Comparison of ENCODE assay signal across 11 mouse cellular contexts in the genomic region with DNA sequence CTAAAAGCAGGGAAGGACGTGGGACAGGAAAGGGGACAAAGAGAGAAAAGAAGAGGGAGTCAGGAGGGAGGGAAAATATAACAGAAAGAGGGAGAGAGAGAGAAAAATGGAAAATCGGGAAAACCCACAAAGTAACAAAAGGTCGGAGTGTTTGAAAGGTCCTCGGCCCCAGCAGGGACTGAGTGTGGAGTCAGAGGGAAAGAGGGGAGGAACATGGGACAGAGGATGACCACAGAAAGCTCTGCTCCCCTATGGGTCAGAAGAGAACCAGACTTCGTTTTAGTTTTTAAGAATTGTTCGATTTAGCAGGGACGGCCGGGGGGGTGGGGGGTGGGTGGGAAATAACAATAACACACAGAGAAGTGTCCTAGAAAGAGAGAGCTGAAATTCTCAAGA.
DNase-seq lines count a peak whose midpoint lies in the region; ATAC-seq and TF ChIP-seq lines count a peak whose summit lies in the region.
"Had no signal": no experiment of that assay in that cellular context is flagged by ENCODE, and none has a peak within 500 bp of the region (broad histone marks: within the 10 kb centered on the region; RNA-seq: fewer than 3 reads in every experiment).

No protein-coding gene starts in this region.

- 64% methylated on average over 8 of the region's 8 CpGs for WGBS in heart, embryonic 12.5 days
- 64% methylated on average over 8 of the region's 8 CpGs for WGBS in heart, adult 2 months
- WGBS in embryonic facial prominence, embryonic 14.5 days, result 53% methylated on average over 8 of the region's 8 CpGs
- 31% methylated on average over 8 of the region's 8 CpGs for WGBS in hindbrain, embryonic 12.5 days
- WGBS in midbrain, embryonic 14.5 days, result 11% methylated on average over 8 of the region's 8 CpGs
- WGBS in stomach, postnatal 0 days, result 64% methylated on average over 8 of the region's 8 CpGs

- H3K4me3 ChIP-seq in heart, embryonic 12.5 days, result no peak overlapping the region
- no peak overlapping the region for H3K4me3 ChIP-seq in heart, adult 2 months
- H3K4me3 ChIP-seq in embryonic facial prominence, embryonic 14.5 days (ENCODE audit: low read depth, low read length), result no peak overlapping the region
- no peak overlapping the region for H3K4me3 ChIP-seq in hindbrain, embryonic 12.5 days
- no peak overlapping the region for H3K4me3 ChIP-seq in midbrain, embryonic 14.5 days (replicated peaks; ENCODE audit: low read depth, low read length)
- H3K4me3 ChIP-seq in stomach, postnatal 0 days (ENCODE audit: low read depth, low read length), result no peak overlapping the region

- H3K9me3 ChIP-seq in heart, embryonic 12.5 days (replicated peaks), result no peaks in the 10 kb centered on the region
- H3K9me3 ChIP-seq in embryonic facial prominence, embryonic 14.5 days (ENCODE audit: control insufficient read depth, low read length), result no peaks in the 10 kb centered on the region
- H3K9me3 ChIP-seq in hindbrain, embryonic 12.5 days (replicated peaks), result no peaks in the 10 kb centered on the region
- no peaks in the 10 kb centered on the region for H3K9me3 ChIP-seq in midbrain, embryonic 14.5 days (ENCODE audit: control insufficient read depth, low read length)
- H3K9me3 ChIP-seq in stomach, postnatal 0 days (ENCODE audit: control insufficient read depth, low read length), result no peaks in the 10 kb centered on the region

- H3K36me3 ChIP-seq in heart, embryonic 12.5 days, result no peaks in the 10 kb centered on the region
- H3K36me3 ChIP-seq in heart, adult 2 months (ENCODE audit: control insufficient read depth, insufficient read depth, low read length), result no peaks in the 10 kb centered on the region
- H3K36me3 ChIP-seq in embryonic facial prominence, embryonic 14.5 days (ENCODE audit: control insufficient read depth, insufficient read depth, low read length), result no peaks in the 10 kb centered on the region
- no peaks in the 10 kb centered on the region for H3K36me3 ChIP-seq in hindbrain, embryonic 12.5 days
- H3K36me3 ChIP-seq in midbrain, embryonic 14.5 days (ENCODE audit: control insufficient read depth, insufficient read depth, low read length), result no peaks in the 10 kb centered on the region
- H3K36me3 ChIP-seq in stomach, postnatal 0 days (ENCODE audit: control insufficient read depth, insufficient read depth, low read length), result no peaks in the 10 kb centered on the region

- no peak for TF ChIP-seq CTCF in heart, adult 2 months (IDR thresholded peaks at IDR 0.05)
- no peak for TF ChIP-seq CTCF in stomach, postnatal 0 days (IDR thresholded peaks at IDR 0.05; ENCODE audit: low read depth)

- no peak overlapping the region for H3K27ac ChIP-seq in heart, embryonic 12.5 days (ENCODE audit: poor library complexity, severe bottlenecking)
- no peak overlapping the region for H3K27ac ChIP-seq in heart, adult 2 months
- no peak overlapping the region for H3K27ac ChIP-seq in embryonic facial prominence, embryonic 14.5 days (replicated peaks; ENCODE audit: low read depth, low read length)
- peak overlapping the region; percentile 52; the same call in 1 of the 2 replicates for H3K27ac ChIP-seq in hindbrain, embryonic 12.5 days
- H3K27ac ChIP-seq in midbrain, embryonic 14.5 days (replicated peaks; ENCODE audit: low read depth, low read length), result peak overlapping the region; percentile 63; the same call in 1 of the 2 replicates
- no peak overlapping the region for H3K27ac ChIP-seq in stomach, postnatal 0 days (replicated peaks)

- H3K4me1 ChIP-seq in heart, embryonic 12.5 days (replicated peaks), result no peaks in the 10 kb centered on the region; the same call in 1 of the 2 replicates
- H3K4me1 ChIP-seq in heart, adult 2 months (ENCODE audit: control insufficient read depth, insufficient read depth, low read length), result no peaks in the 10 kb centered on the region
- peaks cover 12% of the 10 kb centered on the region; the same call in 1 of the 2 replicates for H3K4me1 ChIP-seq in embryonic facial prominence, embryonic 14.5 days (ENCODE audit: control insufficient read depth, insufficient read depth, low read length)
- peaks cover 11% of the 10 kb centered on the region for H3K4me1 ChIP-seq in hindbrain, embryonic 12.5 days
- H3K4me1 ChIP-seq in midbrain, embryonic 14.5 days (ENCODE audit: control insufficient read depth, insufficient read depth, low read length), result peaks cover 10% of the 10 kb centered on the region
- no peaks in the 10 kb centered on the region for H3K4me1 ChIP-seq in stomach, postnatal 0 days (replicated peaks; ENCODE audit: control insufficient read depth, insufficient read depth)

- DNase-seq in heart, adult 2 months, result no peak
- no peak for DNase-seq in embryonic facial prominence, embryonic 14.5 days (ENCODE audit: low spot score)
- no peak for DNase-seq in midbrain, embryonic 14.5 days
- DNase-seq in embryo, embryonic 11 days, result no peak
- DNase-seq in adrenal gland, postnatal 14 days, result no peak
- DNase-seq in stomach, postnatal 0 days (ENCODE audit: low spot score), result no peak
- DNase-seq: gastrocnemius, postnatal 10 days; lung, postnatal 14 days; thymus, postnatal 36 days had no signal

- intact Hi-C loops in heart, adult 2 months (cut with DNase I), result no loop called here

- no peaks in the 10 kb centered on the region for H3K79me2 ChIP-seq in heart, adult 2 months (replicated peaks; ENCODE audit: control insufficient read depth, insufficient read depth, low read length)

- ATAC-seq in heart, embryonic 12.5 days (ENCODE audit: insufficient number of reproducible peaks, low FRiP score), result no peak
- ATAC-seq in embryonic facial prominence, embryonic 14.5 days (ENCODE audit: low read depth), result no peak
- ATAC-seq in hindbrain, embryonic 12.5 days (ENCODE audit: low FRiP score), result peak; percentile 44
- ATAC-seq in midbrain, embryonic 14.5 days (ENCODE audit: low FRiP score, low TSS enrichment), result no peak
- ATAC-seq in stomach, postnatal 0 days (ENCODE audit: low FRiP score, low TSS enrichment), result no peak

- H3K4me2 ChIP-seq in heart, embryonic 12.5 days, result peak overlapping the region; percentile 57
- H3K4me2 ChIP-seq in embryonic facial prominence, embryonic 14.5 days (ENCODE audit: low read depth, low read length), result peak overlapping the region; percentile 51
- H3K4me2 ChIP-seq in hindbrain, embryonic 12.5 days (replicated peaks), result peak overlapping the region; percentile 50
- H3K4me2 ChIP-seq in midbrain, embryonic 14.5 days (ENCODE audit: low read length), result peak overlapping the region; percentile 62
- H3K4me2 ChIP-seq in stomach, postnatal 0 days (replicated peaks; ENCODE audit: low read depth), result no peak overlapping the region

- no peak overlapping the region for H3K9ac ChIP-seq in heart, embryonic 12.5 days
- no peak overlapping the region for H3K9ac ChIP-seq in heart, adult 2 months (ENCODE audit: low read depth, low read length)
- H3K9ac ChIP-seq in embryonic facial prominence, embryonic 14.5 days (ENCODE audit: low read depth, low read length), result peak overlapping the region; percentile 42; the same call in 1 of the 2 replicates
- H3K9ac ChIP-seq in hindbrain, embryonic 12.5 days, result no peak overlapping the region
- H3K9ac ChIP-seq in midbrain, embryonic 14.5 days (replicated peaks; ENCODE audit: low read length), result no peak overlapping the region
- H3K9ac ChIP-seq in stomach, postnatal 0 days (ENCODE audit: low read length), result no peak overlapping the region

- no peaks in the 10 kb centered on the region for H3K27me3 ChIP-seq in heart, embryonic 12.5 days (replicated peaks)
- no peaks in the 10 kb centered on the region for H3K27me3 ChIP-seq in heart, adult 2 months (ENCODE audit: control insufficient read depth, insufficient read depth, low read length)
- no peaks in the 10 kb centered on the region for H3K27me3 ChIP-seq in embryonic facial prominence, embryonic 14.5 days (replicated peaks; ENCODE audit: control insufficient read depth, insufficient read depth, low read length)
- no peaks in the 10 kb centered on the region; the same call in 1 of the 2 replicates for H3K27me3 ChIP-seq in hindbrain, embryonic 12.5 days
- no peaks in the 10 kb centered on the region for H3K27me3 ChIP-seq in midbrain, embryonic 14.5 days (ENCODE audit: control insufficient read depth, insufficient read depth, low read length)
- H3K27me3 ChIP-seq in stomach, postnatal 0 days (ENCODE audit: control insufficient read depth, insufficient read depth, low read length), result no peaks in the 10 kb centered on the region

- no peak for TF ChIP-seq EP300 in heart, adult 2 months (IDR thresholded peaks at IDR 0.05; ENCODE audit: insufficient read depth, low read depth, low read length)
- TF ChIP-seq EP300 in stomach, postnatal 0 days (optimal IDR thresholded peaks at IDR 0.05), result no peak

- no peak for TF ChIP-seq POLR2A in heart, adult 2 months (IDR thresholded peaks at IDR 0.05; ENCODE audit: insufficient read depth, low read depth, low read length)

Comparison
In these comparisons a context has a peak if more than half of its experiments do, and no peak if none do; other contexts are left out.
1. H3K27ac ChIP-seq: peak in hindbrain, embryonic 12.5 days (single experiment) and midbrain, embryonic 14.5 days (single experiment); none in heart, embryonic 12.5 days (single experiment), heart, adult 2 months (single experiment), embryonic facial prominence, embryonic 14.5 days (single experiment) and stomach, postnatal 0 days (single experiment).